ENCODE assay signal across 13 mouse cellular contexts in the genomic region with DNA sequence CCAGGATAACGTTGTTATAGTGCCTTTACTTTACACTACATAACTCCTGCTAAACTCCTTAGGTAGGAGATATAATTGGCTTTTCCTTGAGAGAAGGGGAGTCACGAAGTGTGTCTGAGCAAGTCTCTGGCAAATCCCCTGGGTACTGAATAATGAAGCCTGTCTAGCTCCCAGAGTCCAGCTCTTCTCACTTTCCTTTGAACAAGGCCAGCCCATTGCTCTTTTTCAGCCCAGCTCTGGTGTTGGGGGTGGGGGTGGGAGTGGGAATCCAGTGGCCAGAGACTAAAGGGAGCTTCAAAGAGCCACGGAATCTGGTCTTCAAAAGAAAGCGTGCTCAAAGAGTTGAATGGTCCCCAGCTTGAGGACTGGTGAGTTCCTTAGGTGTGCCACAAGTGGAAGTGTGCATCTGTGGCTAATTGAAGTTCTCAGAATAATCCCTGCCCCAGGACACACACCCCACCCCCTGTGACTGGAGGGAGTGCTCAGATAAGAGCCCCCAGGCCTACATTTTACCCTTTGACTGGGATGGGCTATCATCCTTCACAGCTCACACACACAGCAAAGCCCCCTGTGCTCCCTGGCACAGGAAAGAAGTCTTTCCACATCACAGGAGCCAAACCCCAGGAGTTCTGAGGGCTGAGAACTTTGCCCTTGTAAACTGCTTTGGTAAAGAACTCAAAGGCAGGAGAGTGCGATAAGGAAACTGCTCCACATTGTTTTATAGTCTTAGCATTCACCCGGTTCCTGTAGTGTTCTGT. TPM values are rescaled to one million over a fixed set of nuclear protein-coding genes. Genes with fewer than 3 reads are reported as not detected.
DNase-seq lines count a peak whose midpoint lies in the region; ATAC-seq and TF ChIP-seq lines count a peak whose summit lies in the region.
"Had no signal": no experiment of that assay in that cellular context is flagged by ENCODE, and none has a peak within 500 bp of the region (broad histone marks: within the 10 kb centered on the region; RNA-seq: fewer than 3 reads in every experiment).

No protein-coding gene starts in this region.

- no peak overlapping the region for H3K9ac ChIP-seq in heart, embryonic 15.5 days
- H3K9ac ChIP-seq: lung, embryonic 14.5 days; neural tube, embryonic 15.5 days had no signal

- no peaks in the 10 kb centered on the region for H3K36me3 ChIP-seq in heart, embryonic 15.5 days
- H3K36me3 ChIP-seq: neural tube, embryonic 15.5 days had no signal

- 37% methylated on average over 6 of the region's 6 CpGs for WGBS in heart, embryonic 15.5 days

- TF ChIP-seq CTCF in brain, embryonic 14.5 days (IDR thresholded peaks at IDR 0.05; ENCODE audit: borderline replicate concordance, extremely low read depth, insufficient read depth, insufficient read length) = no peak

- H3K9me3 ChIP-seq in heart, embryonic 15.5 days (replicated peaks) = no peaks in the 10 kb centered on the region
- H3K9me3 ChIP-seq: neural tube, embryonic 15.5 days had no signal

- DNase-seq in heart, postnatal 14 days = no peak
- peak; percentile 79 for DNase-seq in brain, embryonic 14.5 days (ENCODE audit: low read depth)
- peak; percentile 41 for DNase-seq in kidney, postnatal 36 days
- DNase-seq in naive thymus-derived CD4-positive, alpha-beta T cell, adult 2 months (ENCODE audit: low read depth) = peak; percentile 61
- no peak for DNase-seq in left cerebral cortex, postnatal 25 days (ENCODE audit: low spot score in 2 of 2)
- DNase-seq in urinary bladder, postnatal 36 days (ENCODE audit: low spot score in 2 of 2) = no peak
- DNase-seq: adrenal gland, postnatal 25 days; gastrocnemius, adult 2 months; lung, embryonic 14.5 days had no signal

- intact Hi-C loops in heart, postnatal 14 days (cut with DNase I) = no loop called here
- intact Hi-C loops in left cerebral cortex, postnatal 25 days (cut with DNase I) = loop anchor here (5.0 kb wide), 1 partner anchor 50 kb away; no protein-coding TSS in a partner anchor

- no peak for ATAC-seq in heart, embryonic 15.5 days (replicated peaks; ENCODE audit: insufficient number of reproducible peaks, insufficient read depth, low FRiP score, low read depth)
- no peak for ATAC-seq in monocyte, adult 5-6 weeks (replicated peaks; ENCODE audit: insufficient number of reproducible peaks, low FRiP score, low TSS enrichment, poor library complexity, severe bottlenecking)

- no peaks in the 10 kb centered on the region for H3K27me3 ChIP-seq in heart, embryonic 15.5 days
- H3K27me3 ChIP-seq: neural tube, embryonic 15.5 days had no signal

- H3K4me1 ChIP-seq in heart, embryonic 15.5 days (replicated peaks) = peaks cover 31% of the 10 kb centered on the region

- peak overlapping the region; percentile 27; the same call in 1 of the 2 replicates for H3K27ac ChIP-seq in heart, embryonic 15.5 days
- H3K27ac ChIP-seq: gastrocnemius, adult 2 months; kidney, postnatal 0 days; neural tube, embryonic 15.5 days had no signal

- H3K4me2 ChIP-seq in heart, embryonic 15.5 days = no peak overlapping the region
- H3K4me2 ChIP-seq: lung, embryonic 14.5 days; neural tube, embryonic 15.5 days had no signal

- no peak overlapping the region for H3K4me3 ChIP-seq in heart, embryonic 15.5 days
- H3K4me3 ChIP-seq: gastrocnemius, adult 2 months; neural tube, embryonic 15.5 days had no signal

- TF ChIP-seq POLR2A in brain, embryonic 14.5 days (IDR thresholded peaks at IDR 0.05; ENCODE audit: borderline replicate concordance, extremely low read depth, insufficient read depth, insufficient read length, poor library complexity, severe bottlenecking) = no peak

RNA-seq across cellular contexts. Expression of gene Rreb1, which starts 24.2 kb away (rescaled TPM):
- 9.7 and 12.2 TPM in 2 replicates for polyA plus RNA-seq in heart, embryonic 15.5 days (2015; fragmentation: Nextera tagmentation; extraction: Ambion mirVana)
- 10 to 100 TPM; 50.4 to 54.5 TPM for total RNA-seq in heart, postnatal 14 days (2021)
- polyA plus RNA-seq in brain, embryonic 14.5 days (2012; rRNA removed) = 5.2 and 8.0 TPM in 2 replicates
- 10 to 100 TPM; 29.4 to 30.1 TPM for total RNA-seq in left cerebral cortex, postnatal 25 days (2021)
- 13.0 to 29.9 TPM (median 18.2 TPM) in 3 replicates for total RNA-seq in monocyte, adult 5-6 weeks (2017)

Comparison
In these comparisons a context has a peak if more than half of its experiments do, and no peak if none do; other contexts are left out.
1. DNase-seq: peak in brain, embryonic 14.5 days (single experiment), kidney, postnatal 36 days (2 of 2) and naive thymus-derived CD4-positive, alpha-beta T cell, adult 2 months (single experiment); none in heart, postnatal 14 days (0 of 2), left cerebral cortex, postnatal 25 days (0 of 2) and urinary bladder, postnatal 36 days (0 of 2).